Mouse (Mus musculus) left cerebral cortex, postnatal 14 days (tissue): ENCODE results near the gene Dmp1. TPM values are rescaled to one million over a fixed set of nuclear protein-coding genes. Genes with fewer than 3 reads are reported as not detected.

Experiments used
- DNase-seq, 2 experiments: peaks; one replicate each; pipeline ENCODE4 v3.0.0; 2021 to 2022; ENCODE audit warnings: low spot score in 2 of 2, mixed read lengths in 1 of 2
- intact Hi-C: fragments of 180-260 bp; cut with DNase I; formaldehyde crosslinking; loops from one replicate; pipeline ENCODE4 v1.15.1; 2025
- long read RNA-seq, 2 experiments: library from polyadenylated mRNA; stranded (forward); transcript quantifications; one replicate each; pipeline ENCODE4 v2.0.0; 2021
- total RNA-seq, 2 experiments: library from RNA; stranded (reverse); gene quantifications; 2 replicates each; pipeline ENCODE4 v1.2.3; 2021

The Dmp1 gene
- 1 to 10 TPM in 1 of 2 experiments, under 1 TPM in 1; 0.99 to 1.2 TPM for total RNA-seq
- long read RNA-seq, experiment 1, partial matches to known transcripts, result 1 of 2 reads
- long read RNA-seq, experiment 1, other reads (novel, unspliced or antisense), result 1 of 2 reads
- long read RNA-seq, experiment 2, result 0 reads

GRCm38 (mm10) chr5:104202351-104202750 is at the start of gene Dmp1:
Dmp1 (plus strand) TSS chr5:104202613.
- DNase-seq, result no peak
- intact Hi-C loops, result no loop called here

- intact Hi-C loops, result no loop called here
- DNase-seq, result no peak
Measured at GRCm38 (mm10) chr5:104157701-104158100, 44.7 kb upstream of the Dmp1 start.

GRCm38 (mm10) chr5:104158332-104159052 is 43.9 kb upstream of the Dmp1 start:
- intact Hi-C loops, result no loop called here
- peak; percentile 32 to 64 for DNase-seq

GRCm38 (mm10) chr5:104160581-104160980 is 41.8 kb upstream of the Dmp1 start:
- no peak for DNase-seq
- intact Hi-C loops, result no loop called here

GRCm38 (mm10) chr5:104161390-104161789 is 41.0 kb upstream of the Dmp1 start:
- intact Hi-C loops, result no loop called here
- DNase-seq, result no peak

GRCm38 (mm10) chr5:104163536-104163935 is 38.9 kb upstream of the Dmp1 start:
- intact Hi-C loops, result no loop called here

DNA sequence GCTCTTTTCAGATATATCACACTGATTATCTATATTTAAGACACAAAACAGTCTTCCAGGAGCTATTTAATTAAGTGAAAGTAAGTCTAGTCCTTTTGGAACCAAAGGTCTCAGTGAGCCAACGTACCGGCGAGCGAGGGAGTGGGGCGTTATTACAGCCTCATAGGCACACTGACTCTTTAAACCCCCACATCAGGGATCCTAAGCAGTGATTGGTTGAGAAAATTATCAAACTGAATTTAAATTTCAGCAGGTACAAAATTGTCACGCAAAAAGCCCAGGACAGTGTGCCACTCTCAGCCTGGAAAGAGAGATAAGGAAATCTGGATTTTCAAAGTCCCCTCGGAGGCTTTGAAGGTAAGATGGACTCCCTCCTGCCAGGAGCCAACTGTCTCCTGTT is 32.0 kb upstream of the Dmp1 start, which contains the start of gene Dspp:
Dspp (plus strand) TSS at position 301 of the 400 bp plus-strand sequence.
- intact Hi-C loops, result no loop called here
- no peak for DNase-seq

More at GRCm38 (mm10) chr5:104163536-104163935, 38.9 kb upstream of the Dmp1 start:
- no peak for DNase-seq

DNA sequence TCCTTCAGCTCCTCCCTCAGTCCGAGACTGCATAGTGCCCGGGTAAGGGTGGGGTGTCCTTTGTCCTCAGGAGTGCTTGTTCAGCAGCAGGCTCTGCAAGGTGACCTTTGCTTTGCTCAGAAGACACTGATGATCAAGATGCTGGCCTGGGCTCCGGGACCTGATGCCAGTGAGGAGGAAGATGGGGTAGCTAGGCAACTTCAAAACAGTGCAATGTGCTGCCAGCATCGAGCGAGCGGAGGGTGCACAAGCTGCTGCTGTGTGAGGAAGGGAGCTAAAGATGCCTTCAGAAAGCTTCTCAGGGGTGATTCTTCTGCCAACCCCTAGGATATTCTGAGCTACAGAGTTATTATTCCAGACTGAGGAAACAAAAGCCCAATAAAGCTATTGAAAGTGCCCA is 29.3 kb upstream of the Dmp1 start:
- intact Hi-C loops, result no loop called here
- DNase-seq, result peak; percentile 17 to 38

DNA sequence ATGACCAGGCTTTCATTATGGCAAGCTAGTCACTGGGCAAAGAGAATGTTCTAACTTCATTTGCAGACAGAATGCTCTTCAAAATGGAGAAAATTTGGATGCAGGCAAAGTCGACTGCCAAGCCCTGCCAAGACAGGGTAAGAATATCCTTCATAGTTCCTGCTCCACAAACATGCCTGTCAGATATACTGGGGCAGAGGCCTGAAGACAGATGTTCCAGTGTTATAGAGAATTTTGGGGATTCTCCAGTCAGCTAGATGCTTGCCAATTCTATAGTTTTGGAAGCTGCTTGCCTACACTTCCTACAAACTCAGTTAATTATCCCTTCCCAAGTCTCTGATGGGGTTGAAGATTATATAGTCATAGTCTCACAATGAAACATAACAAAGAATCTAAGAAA is 18.7 kb upstream of the Dmp1 start:
- intact Hi-C loops, result no loop called here
- DNase-seq, result no peak

GRCm38 (mm10) chr5:104187281-104187680 is 15.1 kb upstream of the Dmp1 start:
- no peak for DNase-seq
- intact Hi-C loops, result no loop called here

DNA sequence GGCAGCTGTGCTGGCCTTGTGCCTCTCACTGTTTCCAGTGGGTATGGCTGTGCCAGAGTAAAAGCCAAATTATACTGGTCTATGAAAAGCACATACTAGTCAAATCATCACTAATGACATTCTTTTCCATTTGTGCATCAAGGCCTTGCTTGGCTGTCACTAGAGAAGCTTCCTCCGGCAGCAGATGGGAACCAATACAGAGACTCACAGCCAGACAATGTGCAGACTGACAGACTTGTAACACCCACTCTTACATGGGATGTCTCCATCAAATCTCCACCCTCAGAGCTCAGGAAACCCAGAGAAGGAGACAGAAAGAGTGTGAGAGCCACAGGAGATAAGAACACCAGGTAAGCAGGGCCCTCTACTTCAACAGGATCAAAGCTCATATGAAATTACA is 7.3 kb upstream of the Dmp1 start:
- intact Hi-C loops, result no loop called here
- DNase-seq, result no peak

DNA sequence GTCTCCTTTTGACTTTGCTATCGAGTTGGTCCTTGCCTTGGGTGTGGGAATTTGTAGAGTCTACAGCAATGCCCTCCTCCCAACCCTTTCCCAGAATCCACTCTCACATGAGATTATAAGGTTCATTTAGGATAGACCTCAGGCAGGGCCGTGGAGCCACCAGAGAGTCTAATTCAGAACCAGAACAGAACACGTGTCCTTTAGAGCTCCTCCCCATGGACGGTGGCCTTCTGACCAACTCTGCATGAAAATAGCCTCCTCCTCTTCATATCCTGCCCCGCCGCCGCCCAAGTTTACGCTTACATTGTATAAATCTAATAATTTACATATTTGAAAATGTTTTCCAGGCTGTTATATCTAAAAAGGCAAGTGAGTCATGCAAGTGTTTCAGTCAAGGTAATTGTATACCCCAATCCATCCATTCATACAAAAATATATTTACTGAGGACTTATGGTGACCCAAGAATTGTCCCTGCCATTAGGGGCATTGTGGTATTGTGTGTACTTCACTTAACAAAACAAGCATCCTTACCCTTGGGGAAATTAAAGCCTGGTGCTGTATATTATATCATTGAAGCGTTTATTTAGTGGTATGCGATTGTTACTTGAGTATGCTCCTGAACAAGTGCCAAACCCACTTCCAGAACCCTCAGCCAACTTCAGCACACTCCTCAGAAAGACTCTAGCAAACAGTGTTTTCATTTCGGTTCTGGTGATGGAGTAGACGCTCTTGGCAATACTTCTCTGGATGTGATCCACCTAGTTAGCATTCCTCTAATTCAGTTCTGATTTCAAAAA is 1.1 kb upstream of the Dmp1 start:
- no peak for DNase-seq

GRCm38 (mm10) chr5:104212531-104212930 is 10.1 kb downstream of the Dmp1 start:
- DNase-seq, result no peak
- intact Hi-C loops, result no loop called here

More for the DNA sequence above, 1.1 kb upstream of the Dmp1 start:
- intact Hi-C loops, result no loop called here

DNA sequence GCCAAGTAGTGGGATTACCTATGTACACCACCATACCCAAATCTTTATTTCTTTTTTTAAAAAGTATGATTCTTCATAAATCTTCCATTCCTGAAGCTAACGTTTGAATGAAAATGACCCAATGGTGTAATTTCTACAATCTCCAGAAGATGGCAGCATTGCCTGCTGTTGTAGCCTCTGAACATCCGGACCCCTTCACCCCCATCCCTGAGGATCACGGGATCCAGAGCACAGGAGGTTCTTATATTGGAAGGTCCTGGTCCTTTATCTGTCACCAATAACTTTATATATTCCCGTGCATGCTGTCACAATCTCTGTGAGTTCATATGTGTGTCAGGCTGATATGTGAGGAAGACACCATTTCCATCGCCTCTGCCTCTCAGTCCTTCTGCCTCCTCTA is 16.5 kb downstream of the Dmp1 start:
- intact Hi-C loops, result loop anchor here (1.0 to 5.0 kb wide), 3 partner anchors 87 to 228 kb away; no protein-coding TSS in a partner anchor
- peak; percentile 64 to 71 for DNase-seq

GRCm38 (mm10) chr5:104224299-104224698 is 21.9 kb downstream of the Dmp1 start:
- no peak for DNase-seq
- intact Hi-C loops, result no loop called here

DNA sequence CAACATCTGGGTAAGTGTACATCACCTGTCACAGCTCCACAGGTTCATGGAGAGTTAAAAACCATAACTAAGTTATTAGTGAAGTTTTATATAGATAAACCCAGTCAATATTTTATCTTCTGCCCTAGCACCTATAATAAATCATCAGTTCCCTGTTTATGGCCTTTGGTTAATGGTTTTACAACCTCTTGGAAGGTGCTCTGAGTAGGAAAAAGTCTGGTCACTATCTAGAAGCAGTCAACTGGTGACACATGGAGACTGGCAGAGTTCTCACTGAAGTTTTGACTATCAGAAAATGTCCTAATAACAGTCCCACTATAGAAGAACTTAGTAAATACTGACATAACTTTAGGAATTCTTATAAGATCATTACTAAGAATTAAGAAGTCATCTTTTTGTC is 22.3 kb downstream of the Dmp1 start:
- DNase-seq, result no peak
- intact Hi-C loops, result no loop called here

DNA sequence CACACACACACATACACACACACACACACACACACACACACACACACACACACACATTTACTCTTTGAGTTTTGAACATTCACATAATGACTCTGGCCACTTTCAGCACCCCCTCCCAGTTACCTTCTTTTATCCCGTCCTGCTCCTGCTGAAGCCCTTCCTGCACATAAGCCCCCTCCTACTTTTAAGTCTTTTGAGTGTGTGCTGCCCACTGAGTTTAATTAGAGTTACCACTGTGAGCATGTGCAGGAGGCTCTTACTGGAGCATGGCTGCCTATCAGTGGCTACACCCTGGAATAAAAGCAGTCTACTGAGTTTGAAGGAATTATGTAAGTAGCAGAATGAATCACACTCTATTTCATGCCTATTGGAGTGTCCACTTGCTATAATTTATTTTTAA is 26.1 kb downstream of the Dmp1 start:
- intact Hi-C loops, result no loop called here
- no peak for DNase-seq

GRCm38 (mm10) chr5:104236741-104237140 is 34.3 kb downstream of the Dmp1 start:
- intact Hi-C loops, result no loop called here
- DNase-seq, result no peak

- DNase-seq, result peak in 1 of 2 experiments; percentile 14
- intact Hi-C loops, result no loop called here
Measured at GRCm38 (mm10) chr5:104239674-104240378, 37.4 kb downstream of the Dmp1 start.

DNA sequence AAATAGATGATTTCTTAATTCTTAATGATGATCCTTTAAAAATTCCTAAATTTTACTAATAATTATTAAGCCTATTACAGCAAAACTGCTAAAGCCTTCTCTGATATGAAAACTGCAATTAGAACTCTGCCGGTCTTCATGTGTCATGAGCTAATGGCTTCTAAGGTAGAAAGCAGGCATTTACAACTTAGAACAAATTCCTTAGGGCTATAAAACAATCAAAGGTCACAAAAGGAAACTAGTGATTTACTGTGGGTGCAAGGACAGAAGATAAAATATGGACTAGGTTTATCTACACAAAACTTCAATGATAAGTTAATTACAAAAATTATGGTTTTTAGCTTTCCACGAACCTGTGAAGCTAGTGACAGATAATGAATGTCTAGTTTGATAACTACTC is 41.8 kb downstream of the Dmp1 start:
- no peak for DNase-seq
- intact Hi-C loops, result no loop called here
